Mouse (Mus musculus) MEL (cell line): ENCODE measurements around the gene Tspan17. TPM values are rescaled to one million over a fixed set of nuclear protein-coding genes. Genes with fewer than 3 reads are reported as not detected.

Experiments
- DNase-seq: peaks from one replicate; pipeline ENCODE4 v3.0.0; 2011; ENCODE audit warnings: low read depth, low spot score
- H3K27ac ChIP-seq: 2 replicates; pipeline ENCODE4 v1.5.1; 2012; ENCODE audit warnings: low read depth, mild to moderate bottlenecking, control low read depth, low read length, moderate library complexity; ENCODE audit not compliant: control insufficient read depth
- H3K27me3 ChIP-seq, 2 experiments: fragments of 150-350 bp in 1 of 2; sonication (generic) in 1 of 2; 2 replicates each; pipeline ENCODE4 v1.6.1; 2012; ENCODE audit warnings: low read length in 2 of 2, mild to moderate bottlenecking in 2 of 2, improper control_type of control experiment in 1 of 2, moderate library complexity in 1 of 2; ENCODE audit not compliant: insufficient read depth in 2 of 2, control insufficient read depth in 1 of 2
- H3K36me3 ChIP-seq, 2 experiments: 2 replicates each; pipeline ENCODE4 v1.6.1; 2012 to 2014; ENCODE audit warnings: low read length in 2 of 2, improper control_type of control experiment in 1 of 2, inconsistent platforms in 1 of 2, mild to moderate bottlenecking in 1 of 2; ENCODE audit not compliant: insufficient read depth in 2 of 2, control insufficient read depth in 1 of 2
- H3K4me1 ChIP-seq, 2 experiments: fragments of 150-350 bp in 1 of 2; sonication (generic) in 1 of 2; 2 replicates each; pipeline ENCODE4 v1.6.1; 2012; ENCODE audit warnings: low read length in 2 of 2, improper control_type of control experiment in 1 of 2, mild to moderate bottlenecking in 1 of 2; ENCODE audit not compliant: insufficient read depth in 2 of 2, control insufficient read depth in 1 of 2
- H3K4me3 ChIP-seq, 2 experiments: fragments of 150-350 bp in 1 of 2; sonication (generic) in 1 of 2; 2 replicates each; pipeline ENCODE4 v1.5.1; 2012; ENCODE audit warnings: low read depth in 2 of 2, low read length in 2 of 2, mild to moderate bottlenecking in 2 of 2, moderate library complexity in 2 of 2, control low read depth in 1 of 2, improper control_type of control experiment in 1 of 2; ENCODE audit not compliant: control insufficient read depth in 1 of 2, insufficient read depth in 1 of 2
- H3K79me2 ChIP-seq: 2 replicates; pipeline ENCODE4 v1.6.1; 2012; ENCODE audit warnings: mild to moderate bottlenecking, low read length, moderate library complexity; ENCODE audit not compliant: control insufficient read depth, poor library complexity, insufficient read depth
- H3K9ac ChIP-seq: 2 replicates; pipeline ENCODE4 v1.6.1; 2012; ENCODE audit warnings: low read depth, mild to moderate bottlenecking, control low read depth, low read length, moderate library complexity; ENCODE audit not compliant: control insufficient read depth, poor library complexity, severe bottlenecking
- H3K9me3 ChIP-seq: fragments of 150-350 bp; sonication (generic); replicated peaks from 2 replicates; pipeline ENCODE4 v1.6.1; 2012; ENCODE audit warnings: mild to moderate bottlenecking, low read length, improper control_type of control experiment, moderate library complexity; ENCODE audit not compliant: insufficient read depth
- BHLHE40 ChIP-seq: IDR thresholded peaks from 2 replicates; pipeline ENCODE4 v1.6.1; 2012; ENCODE audit warnings: low read depth, mild to moderate bottlenecking, inconsistent platforms, low read length, improper control_type of control experiment, borderline replicate concordance
- CHD1 ChIP-seq: IDR thresholded peaks from 2 replicates; pipeline ENCODE4 v1.6.1; 2012; ENCODE audit warnings: low read depth, mild to moderate bottlenecking, inconsistent platforms, low read length, improper control_type of control experiment
- CHD2 ChIP-seq: IDR thresholded peaks from 2 replicates; pipeline ENCODE4 v1.6.1; 2011; ENCODE audit warnings: low read length, improper control_type of control experiment
- E2F4 ChIP-seq: IDR thresholded peaks from 2 replicates; pipeline ENCODE4 v1.6.1; 2011; ENCODE audit warnings: low read depth, low read length, improper control_type of control experiment, borderline replicate concordance
- ETS1 ChIP-seq: IDR thresholded peaks from 2 replicates; pipeline ENCODE4 v1.6.1; 2012; ENCODE audit warnings: low read depth, mild to moderate bottlenecking, inconsistent platforms, low read length, improper control_type of control experiment, moderate library complexity
- GABPA ChIP-seq: IDR thresholded peaks from 2 replicates; pipeline ENCODE4 v1.6.1; 2012; ENCODE audit warnings: low read depth, mild to moderate bottlenecking, inconsistent platforms, low read length, improper control_type of control experiment, moderate library complexity
- HCFC1 ChIP-seq: IDR thresholded peaks from 2 replicates; pipeline ENCODE4 v1.6.1; 2012; ENCODE audit warnings: low read depth, mild to moderate bottlenecking, inconsistent platforms, low read length, improper control_type of control experiment, moderate library complexity
- KAT2A ChIP-seq: conservative IDR thresholded peaks from 2 replicates; pipeline ENCODE4 v1.6.1; 2012; ENCODE audit warnings: low read depth, low read length, improper control_type of control experiment, inconsistent platforms
- MAX ChIP-seq: IDR thresholded peaks from 2 replicates; pipeline ENCODE4 v1.6.1; 2011; ENCODE audit warnings: low read length, improper control_type of control experiment
- MAZ ChIP-seq: IDR thresholded peaks from 2 replicates; pipeline ENCODE4 v1.6.1; 2012; ENCODE audit warnings: low read depth, mild to moderate bottlenecking, inconsistent platforms, low read length, improper control_type of control experiment
- MEF2A ChIP-seq: IDR thresholded peaks from 2 replicates; pipeline ENCODE4 v1.6.1; 2014; ENCODE audit warnings: low read depth, mild to moderate bottlenecking, inconsistent platforms, low read length, improper control_type of control experiment; ENCODE audit not compliant: poor library complexity, insufficient replicate concordance, severe bottlenecking; ENCODE audit errors: extremely low read depth
- MXI1 ChIP-seq: IDR thresholded peaks from 2 replicates; pipeline ENCODE4 v1.6.1; 2011; ENCODE audit warnings: mild to moderate bottlenecking, low read depth, low read length, improper control_type of control experiment
- MYB ChIP-seq: IDR thresholded peaks from 2 replicates; pipeline ENCODE4 v1.6.1; 2011; ENCODE audit warnings: mild to moderate bottlenecking, low read depth, low read length, improper control_type of control experiment
- MYC ChIP-seq: IDR thresholded peaks from 2 replicates; pipeline ENCODE4 v1.6.1; 2011; ENCODE audit warnings: low read depth, mild to moderate bottlenecking, low read length, improper control_type of control experiment, moderate library complexity
- NRF1 ChIP-seq: IDR thresholded peaks from 2 replicates; pipeline ENCODE4 v1.6.1; 2014; ENCODE audit warnings: low read depth, mild to moderate bottlenecking, inconsistent platforms, low read length, improper control_type of control experiment, moderate library complexity; ENCODE audit not compliant: poor library complexity, insufficient read depth, severe bottlenecking
- POLR2AphosphoS2 ChIP-seq: IDR thresholded peaks from 2 replicates; pipeline ENCODE4 v1.6.1; 2011; ENCODE audit warnings: low read length, improper control_type of control experiment
- POLR2AphosphoS5 ChIP-seq: IDR thresholded peaks from 2 replicates; pipeline ENCODE4 v1.6.1; 2012; ENCODE audit warnings: low read depth, borderline replicate concordance, mild to moderate bottlenecking, inconsistent platforms, low read length, moderate library complexity, mixed read lengths
- RAD21 ChIP-seq: IDR thresholded peaks from 2 replicates; pipeline ENCODE4 v1.6.1; 2011; ENCODE audit warnings: mild to moderate bottlenecking, low read depth, low read length, improper control_type of control experiment
- SIN3A ChIP-seq: IDR thresholded peaks from 2 replicates; pipeline ENCODE4 v1.6.1; 2012; ENCODE audit warnings: low read length, improper control_type of control experiment, inconsistent platforms
- SMC3 ChIP-seq: IDR thresholded peaks from 2 replicates; pipeline ENCODE4 v1.6.1; 2011; ENCODE audit warnings: low read depth, low read length, improper control_type of control experiment
- UBTF ChIP-seq: IDR thresholded peaks from 2 replicates; pipeline ENCODE4 v1.6.1; 2012; ENCODE audit warnings: low read depth, mild to moderate bottlenecking, inconsistent platforms, low read length, improper control_type of control experiment, moderate library complexity, borderline replicate concordance; ENCODE audit not compliant: insufficient read depth
- ZNF384 ChIP-seq: IDR thresholded peaks from 2 replicates; pipeline ENCODE4 v1.6.1; 2012; ENCODE audit warnings: low read depth, mild to moderate bottlenecking, inconsistent platforms, low read length, improper control_type of control experiment
- polyA plus RNA-seq, 2 experiments: library from polyadenylated mRNA; stranded (reverse) in 1 of 2; unstranded in 1 of 2; fragments of >175 nt in 1 of 2; fragments of >200 nt in 1 of 2; gene quantifications; 2 replicates each; pipeline versions ENCODE4 v1.2.1 to v1.2.4; 2012; ENCODE audit warnings: low replicate concordance in 2 of 2, low read depth in 1 of 2; ENCODE audit not compliant: insufficient read length in 2 of 2, insufficient read depth in 1 of 2, missing spikeins in 1 of 2
- total RNA-seq: library from RNA; depleted of rRNA; stranded (reverse); fragments of 300-350 nt; gene quantifications from 2 replicates; pipeline ENCODE4 v1.2.3, GENCODE M21; 2012

Tspan17 gene
- total and polyA plus RNA-seq, 3 experiments, result 4.1 to 23.0 TPM; not detected in 1

DNA sequence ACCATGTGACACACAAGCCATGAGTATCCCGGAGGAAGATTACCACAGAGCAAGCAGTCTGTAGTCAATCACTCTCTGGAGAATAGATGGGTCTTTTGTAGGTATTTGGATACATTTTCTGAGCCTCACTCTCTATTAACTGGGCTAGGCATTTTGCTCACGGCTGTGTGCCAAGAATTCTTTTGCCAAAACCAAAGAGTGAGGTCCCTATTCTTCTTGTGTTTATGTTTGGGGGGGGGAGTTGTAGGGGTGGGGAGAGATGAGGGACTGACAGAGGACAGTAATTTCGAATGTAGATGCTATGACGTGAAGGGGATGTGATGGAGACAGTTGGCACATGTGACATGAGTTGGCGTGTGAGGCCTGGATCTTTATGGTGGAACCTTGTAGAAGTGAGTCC lies 47.9 kb downstream of the Tspan17 start:
- TF ChIP-seq POLR2AphosphoS5 (no peak), MEF2A (no peak), ETS1 (no peak), NRF1 (no peak), HCFC1 (no peak), MAX (no peak), SIN3A (no peak), SMC3 (no peak)
- no peaks in the 10 kb centered on the region for H3K9me3 ChIP-seq
- H3K79me2 ChIP-seq, result no peaks in the 10 kb centered on the region

DNA sequence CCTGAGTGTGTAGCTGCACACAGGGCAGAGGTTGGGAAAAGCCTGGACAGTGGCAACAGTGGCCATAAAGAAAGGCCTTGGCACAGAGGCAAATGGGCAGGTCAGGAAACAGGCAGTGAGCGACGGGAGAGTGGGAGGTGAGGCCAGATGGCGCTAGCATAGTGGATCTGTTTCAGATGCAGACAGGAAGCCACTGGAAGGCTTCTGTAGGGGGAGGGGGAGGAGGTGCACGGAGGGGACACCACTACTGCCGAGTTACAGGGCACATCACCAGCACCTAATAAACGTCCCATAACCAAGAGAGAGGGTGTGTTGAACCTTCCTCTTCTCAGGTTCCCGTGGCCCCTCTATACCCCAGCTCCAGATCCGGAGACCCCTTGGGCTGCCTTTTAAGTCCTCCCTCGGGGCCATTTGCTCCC lies 48.3 kb downstream of the Tspan17 start:
- H3K27ac ChIP-seq, result no peak overlapping the region
- H3K27me3 ChIP-seq, result no peaks in the 10 kb centered on the region
- H3K36me3 ChIP-seq, result no peaks in the 10 kb centered on the region
- no peak for DNase-seq
- H3K9me3 ChIP-seq, result no peaks in the 10 kb centered on the region
- no peak overlapping the region for H3K9ac ChIP-seq
- no peak for TF ChIP-seq KAT2A
- TF ChIP-seq MAZ, result no peak
- TF ChIP-seq ZNF384, result no peak
- TF ChIP-seq GABPA, result no peak
- no peak for TF ChIP-seq MYB
- no peak for TF ChIP-seq MXI1
- no peak for TF ChIP-seq POLR2AphosphoS2
- TF ChIP-seq ETS1, result no peak
- TF ChIP-seq MEF2A, result no peak
- TF ChIP-seq UBTF, result no peak
- no peak for TF ChIP-seq RAD21
- TF ChIP-seq SMC3, result no peak
- no peak for TF ChIP-seq CHD2
- TF ChIP-seq E2F4, result no peak
- no peak for TF ChIP-seq SIN3A
- TF ChIP-seq NRF1, result no peak
- TF ChIP-seq BHLHE40, result no peak
- TF ChIP-seq CHD1, result no peak
- TF ChIP-seq MYC, result no peak
- no peaks in the 10 kb centered on the region for H3K4me1 ChIP-seq
- H3K79me2 ChIP-seq, result no peaks in the 10 kb centered on the region
- no peak overlapping the region for H3K4me3 ChIP-seq

More for the DNA sequence above, 47.9 kb downstream of the Tspan17 start:
- Histone ChIP-seq H3K27me3 (no peaks in the 10 kb centered on the region), H3K9ac (no peak overlapping the region), H3K4me1 (no peaks in the 10 kb centered on the region), H3K27ac (no peak overlapping the region), H3K4me3 (no peak overlapping the region), H3K36me3 (no peaks in the 10 kb centered on the region)
- DNase-seq, result no peak
